Mouse (Mus musculus) c-Kit-positive CD71-negative TER-119-negative erythroid progenitor cells, embryonic 14.5 days (primary cell): ENCODE results near the gene Sh3glb1.
"Not testable (repeated sequence)": the region's sequence is repeated elsewhere in the genome, so short reads cannot be mapped to it uniquely, and the experiment has no call there.

ENCODE experiments used
- DNase-seq: peaks from one replicate; pipeline ENCODE4 v3.0.0-alpha.2; 2013; ENCODE audit warnings: low read depth

Gene Sh3glb1

GRCm38 (mm10) chr3:144719901-144720747 lies at the start of gene Sh3glb1:
Sh3glb1 (minus strand) TSS chr3:144720335.
- peak; percentile 79 for DNase-seq

DNA sequence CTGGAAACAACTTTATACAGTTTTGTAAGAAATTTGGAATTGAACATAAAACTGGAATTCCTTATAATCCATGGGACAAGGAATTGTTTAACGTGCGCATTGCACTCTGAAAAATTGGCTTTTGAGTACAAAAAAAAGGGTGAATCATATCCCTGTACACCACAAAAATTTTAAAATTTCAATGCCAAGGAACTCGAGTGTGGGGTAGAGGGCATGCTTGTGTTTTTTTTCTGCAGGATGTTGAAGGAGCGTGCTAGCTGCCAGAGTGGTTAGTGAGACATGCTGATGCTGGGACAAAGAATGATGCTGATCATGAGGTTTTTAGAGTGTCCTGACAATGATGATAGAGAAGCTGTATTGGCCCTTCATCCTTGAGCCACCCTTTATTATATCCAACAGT lies 45.0 kb upstream of the Sh3glb1 start:
- no peak for DNase-seq

GRCm38 (mm10) chr3:144761454-144761853 lies 41.3 kb upstream of the Sh3glb1 start:
- DNase-seq: no peak

DNA sequence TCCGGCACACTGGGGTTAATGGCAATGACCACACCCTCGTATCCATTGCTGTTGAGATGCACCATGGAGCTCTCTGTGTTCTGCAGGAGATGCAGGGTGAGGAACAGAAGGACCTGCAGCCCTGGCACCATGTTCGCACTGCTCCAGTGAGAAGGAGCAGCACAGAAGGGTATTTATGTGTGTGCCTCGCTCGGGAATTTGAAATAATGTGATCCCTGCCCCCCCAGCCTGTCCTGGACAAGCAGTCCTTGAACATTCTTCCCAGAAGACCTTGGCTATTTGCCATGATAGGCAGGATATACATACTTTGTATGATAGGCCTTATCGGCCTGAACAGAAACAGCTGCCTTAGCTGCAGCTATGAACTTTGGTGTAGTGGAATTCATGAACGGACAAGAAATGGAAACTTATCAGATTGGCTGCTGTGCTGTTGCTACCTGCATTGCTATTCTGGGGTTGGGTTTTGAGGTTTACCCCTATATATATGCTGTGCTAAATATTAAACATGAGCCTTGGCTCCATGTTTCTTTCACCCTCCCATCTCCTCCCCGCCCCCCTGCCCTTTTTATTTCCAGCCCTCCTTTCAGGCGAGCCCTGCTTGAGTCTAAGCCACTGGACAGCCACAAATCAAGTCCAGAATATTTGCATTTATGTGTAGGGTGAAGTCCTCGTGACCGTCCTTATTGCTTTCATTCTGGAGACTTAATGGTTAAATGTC lies 40.6 kb upstream of the Sh3glb1 start, which contains the start of gene Clca3a1:
Clca3a1 (minus strand) TSS at position 386 of the 718 bp plus-strand sequence.
- peak; percentile 14 for DNase-seq

GRCm38 (mm10) chr3:144759719-144760118 lies 39.6 kb upstream of the Sh3glb1 start:
- no peak for DNase-seq

DNA sequence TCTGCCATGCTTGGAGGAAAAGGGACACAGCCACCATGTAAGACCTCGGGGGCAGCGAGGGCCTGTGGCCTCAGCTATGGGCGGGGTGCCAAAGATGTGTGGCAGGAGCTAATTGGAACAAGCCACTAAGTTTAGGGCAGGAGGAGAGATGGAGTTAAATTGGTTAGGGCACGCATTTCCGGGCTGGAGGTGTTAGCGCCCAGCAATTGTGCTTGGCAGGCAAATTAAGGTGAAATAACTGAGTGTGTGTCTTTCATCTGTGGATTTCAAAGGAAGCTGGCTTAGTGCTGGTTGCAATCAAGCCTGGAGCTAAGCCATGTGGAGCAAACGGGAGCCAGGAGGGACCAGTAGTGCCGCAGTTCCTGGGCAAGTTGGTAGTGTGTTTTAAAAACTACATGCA lies 36.0 kb upstream of the Sh3glb1 start:
- DNase-seq: not testable (repeated sequence)

DNA sequence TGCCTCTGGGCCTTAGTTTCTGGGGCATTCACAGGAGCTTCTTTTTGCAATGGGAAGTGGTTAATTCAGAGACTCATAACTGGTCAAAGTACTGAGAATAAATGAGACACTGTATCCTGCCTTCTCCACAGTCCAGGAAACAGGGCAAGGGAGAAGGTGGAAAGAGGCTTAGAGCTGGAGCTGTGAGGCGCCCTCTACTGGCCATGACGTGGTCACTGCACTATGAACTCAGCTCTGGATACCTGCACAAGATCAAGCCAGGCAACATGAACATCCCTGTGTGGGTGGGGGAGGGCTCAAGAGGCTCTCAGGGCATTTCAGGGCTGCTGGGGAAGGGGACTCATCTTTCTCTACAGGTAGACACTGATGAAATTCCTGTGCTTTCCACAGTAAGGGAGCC lies 33.0 kb upstream of the Sh3glb1 start:
- DNase-seq: peak; percentile 7

DNA sequence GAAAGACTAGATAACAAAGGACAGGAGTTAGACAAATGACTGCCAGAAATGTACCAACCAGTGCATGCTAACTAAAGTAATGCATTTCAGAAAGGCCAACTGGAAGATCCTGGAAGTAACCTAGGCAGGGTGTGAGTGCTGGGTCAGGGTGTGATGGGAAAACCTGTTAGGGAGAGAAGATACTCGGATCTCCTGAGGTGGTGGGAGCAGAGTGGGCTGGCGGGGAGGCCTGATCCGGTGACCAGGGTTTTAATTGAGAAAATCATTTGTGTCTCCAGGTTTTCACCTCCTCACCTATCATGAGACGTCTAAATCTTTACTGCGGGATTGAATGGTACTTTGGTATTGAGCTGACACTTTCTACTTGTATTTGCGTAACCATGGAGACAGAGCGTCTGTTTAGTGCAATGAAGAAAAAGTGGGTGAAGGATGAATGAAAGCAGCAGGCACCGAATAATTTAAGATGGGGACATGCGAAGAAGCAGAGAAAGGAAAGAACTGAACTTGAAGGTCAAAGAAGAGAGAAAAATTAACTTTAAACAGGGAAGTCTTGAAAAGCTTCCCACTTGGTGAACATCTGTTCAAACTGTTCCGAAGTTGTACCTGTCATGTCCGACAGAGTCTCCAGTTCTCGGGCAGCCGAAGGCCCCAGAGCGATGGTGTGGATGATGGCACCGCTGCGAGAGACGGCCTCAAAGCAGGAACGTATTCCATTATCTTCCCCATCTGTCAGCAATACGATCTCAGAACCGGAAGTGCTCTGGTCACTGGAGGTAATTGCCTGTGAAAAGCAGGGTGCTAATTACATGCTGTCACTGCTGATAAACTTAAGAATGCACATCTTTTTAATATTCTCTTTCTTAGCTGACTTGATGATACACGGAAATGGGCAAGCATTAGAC lies 29.2 kb upstream of the Sh3glb1 start:
- not testable (repeated sequence) for DNase-seq

DNA sequence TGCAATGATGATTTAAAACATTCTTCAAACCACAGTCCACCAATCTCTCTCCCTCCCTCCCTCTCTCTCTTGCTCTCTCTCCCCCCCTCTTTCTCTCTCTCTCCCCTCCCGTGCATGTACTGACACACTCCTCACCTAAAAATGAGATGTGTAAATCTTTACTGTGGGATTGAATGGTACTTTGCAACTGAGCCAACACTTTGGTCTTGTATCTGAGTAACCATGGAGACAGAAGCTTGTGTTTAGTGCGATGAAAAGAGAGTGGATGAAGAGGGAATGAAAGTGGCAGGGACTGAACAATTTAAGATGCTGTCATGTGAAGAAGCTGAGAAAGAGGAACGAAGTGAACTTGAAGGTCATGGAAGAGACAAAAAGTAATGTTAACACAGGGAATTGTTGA lies 27.6 kb upstream of the Sh3glb1 start:
- not testable (repeated sequence) for DNase-seq

- DNase-seq: not testable (repeated sequence)
Observed at GRCm38 (mm10) chr3:144738396-144738795, 18.3 kb upstream of the Sh3glb1 start.

GRCm38 (mm10) chr3:144736831-144737230 lies 16.7 kb upstream of the Sh3glb1 start:
- DNase-seq: no peak

- DNase-seq: peak; percentile 17
Observed at GRCm38 (mm10) chr3:144723455-144723854, 3.3 kb upstream of the Sh3glb1 start.

DNA sequence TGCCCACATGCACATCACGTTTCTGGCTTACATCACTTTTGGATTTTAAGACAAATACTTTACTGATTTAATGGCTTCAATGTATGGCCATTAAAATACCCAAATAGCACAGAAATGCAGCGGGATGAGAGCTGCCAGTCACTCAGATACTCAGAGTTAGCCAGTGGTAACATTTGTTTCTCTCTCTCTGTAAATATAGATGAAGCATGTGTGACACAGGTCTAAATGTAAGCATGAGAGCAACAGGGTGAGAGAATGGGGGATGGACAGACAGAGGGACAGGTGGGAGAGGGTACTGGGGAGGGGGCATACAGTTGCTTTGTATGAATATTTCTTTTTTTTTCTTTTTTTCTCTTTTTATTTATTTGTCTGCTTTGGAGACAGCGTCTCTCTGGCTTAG lies 2.4 kb upstream of the Sh3glb1 start:
- DNase-seq: not testable (repeated sequence)

DNA sequence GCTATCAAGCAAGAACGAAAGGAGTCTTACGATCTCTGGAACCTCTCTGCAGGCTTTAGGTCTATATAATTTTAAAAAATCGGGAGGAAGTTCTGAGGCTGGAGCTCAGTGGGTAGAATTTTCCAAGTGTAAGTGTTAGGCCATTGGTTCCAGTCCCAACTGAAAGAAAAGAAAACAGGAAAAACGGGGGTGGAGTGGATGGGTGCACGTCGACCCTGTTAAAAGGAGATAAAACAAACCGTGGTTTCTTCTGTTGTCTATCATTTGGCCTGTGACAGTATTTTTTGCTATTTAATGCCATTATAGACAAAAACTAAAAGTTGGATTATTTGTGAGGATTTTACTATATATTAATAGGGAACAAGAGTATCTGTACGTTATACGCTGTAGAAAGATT lies 1.7 kb upstream of the Sh3glb1 start:
- no peak for DNase-seq

GRCm38 (mm10) chr3:144721077-144721859 lies 1.1 kb upstream of the Sh3glb1 start:
- DNase-seq: no peak

DNA sequence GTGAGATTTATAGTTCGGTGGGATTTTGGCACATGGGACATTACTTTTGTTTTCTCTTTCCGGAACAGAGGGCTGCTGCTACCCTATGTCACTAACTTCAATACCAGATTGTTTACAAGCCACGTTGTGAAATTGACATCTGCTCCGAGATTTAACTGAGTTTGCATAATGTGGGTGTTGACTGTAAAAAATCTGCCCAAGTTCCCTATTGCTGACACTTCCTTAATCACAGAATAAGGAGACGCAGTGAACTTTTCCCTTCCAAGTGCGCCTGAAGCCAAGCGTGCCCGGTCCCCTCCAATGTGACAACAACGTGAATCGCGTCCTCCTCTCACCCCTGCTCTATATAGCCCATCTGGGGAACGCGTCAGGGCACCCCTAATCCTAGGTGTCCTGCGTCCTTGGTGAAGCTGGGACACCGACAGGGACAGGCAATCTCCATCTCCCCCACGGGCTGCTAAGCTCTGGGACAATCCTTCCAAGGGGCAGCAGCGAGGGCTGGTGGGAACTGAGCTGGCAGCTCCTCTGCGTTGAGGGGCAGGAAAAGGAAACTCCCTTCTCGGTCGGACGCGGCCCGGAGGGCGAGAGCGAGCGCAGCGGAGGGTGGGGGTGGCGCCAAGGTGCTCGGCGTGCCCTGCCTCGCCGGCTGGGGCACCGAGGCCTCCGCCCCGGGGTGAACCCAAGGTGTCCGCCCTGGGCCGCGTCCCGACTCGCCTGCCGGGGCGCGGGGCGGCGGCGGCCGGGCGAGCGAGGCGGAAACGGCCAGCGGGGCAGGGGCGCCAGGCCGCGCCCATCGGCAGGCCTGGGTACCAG lies 841 bp downstream of the Sh3glb1 start:
- DNase-seq: peak; percentile 25

- no peak for DNase-seq
Observed at GRCm38 (mm10) chr3:144718706-144719087, 1.4 kb downstream of the Sh3glb1 start.

DNA sequence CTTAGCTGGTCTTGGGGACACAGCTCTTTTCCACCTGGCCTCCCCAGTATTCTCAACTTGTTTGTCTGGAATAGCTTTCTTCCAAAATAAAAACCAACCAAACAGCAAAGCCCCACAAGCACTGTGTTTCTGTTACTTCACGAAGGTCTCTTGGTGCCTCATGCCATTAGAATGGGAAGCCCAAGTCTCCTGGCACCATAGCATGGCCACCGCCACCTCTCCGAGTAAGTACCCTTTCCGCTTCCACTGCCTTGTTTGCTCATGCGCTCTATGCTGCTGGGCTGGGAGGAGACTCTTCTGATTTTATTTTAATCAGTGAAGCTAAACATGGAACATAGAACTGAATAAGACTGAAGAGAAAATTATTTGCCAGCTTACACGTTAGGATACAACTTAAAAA lies 2.3 kb downstream of the Sh3glb1 start:
- no peak for DNase-seq

GRCm38 (mm10) chr3:144717121-144717520 lies 3.0 kb downstream of the Sh3glb1 start:
- no peak for DNase-seq

- DNase-seq: no peak
Observed at GRCm38 (mm10) chr3:144715901-144716300, 4.2 kb downstream of the Sh3glb1 start.
